ENCODE assay signal across 8 mouse cellular contexts in the genomic region with DNA sequence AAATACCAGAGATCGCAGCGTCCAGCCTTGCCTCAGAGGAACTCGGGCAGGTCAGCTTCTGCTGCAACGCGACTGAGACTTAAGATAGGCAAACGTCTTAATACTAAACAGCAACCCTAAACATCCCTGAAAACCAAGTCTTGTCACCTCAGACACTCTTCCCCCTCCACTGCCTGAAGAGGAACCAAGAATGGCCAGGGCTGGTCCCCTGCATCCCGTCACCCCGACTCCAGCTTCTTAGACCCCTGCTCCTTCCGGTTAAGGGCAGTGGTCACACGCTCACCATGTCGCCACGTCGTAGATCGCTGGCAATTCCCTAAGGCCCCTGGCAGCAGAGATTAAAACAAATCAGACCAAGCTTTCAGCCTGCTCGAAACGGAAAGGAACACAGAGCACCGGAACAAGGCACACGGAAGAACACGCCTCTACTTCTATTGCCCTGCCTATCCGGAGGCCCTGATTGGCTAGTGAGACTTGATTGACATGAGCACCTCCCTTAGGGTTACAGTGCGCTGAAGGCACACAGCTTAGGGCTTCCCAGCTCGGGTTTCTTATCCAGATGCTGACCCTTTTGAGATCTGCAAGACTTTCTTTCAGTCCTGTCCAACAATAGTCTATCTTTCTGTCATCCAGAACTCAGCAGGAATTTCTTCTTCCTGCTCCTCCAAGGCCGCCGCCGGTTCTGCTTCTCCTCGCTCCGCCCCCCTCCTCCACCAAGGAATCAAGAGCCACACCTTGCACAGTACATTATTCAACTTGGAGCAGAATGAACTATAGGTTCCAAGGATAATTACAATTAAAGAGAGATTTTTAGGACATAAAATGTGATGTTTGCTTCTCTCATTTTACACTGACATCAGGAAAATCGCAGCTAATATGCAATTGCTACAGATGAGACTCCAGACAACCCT. TPM values are rescaled to one million over a fixed set of nuclear protein-coding genes. Genes with fewer than 3 reads are reported as not detected.
DNase-seq lines count a peak whose midpoint lies in the region; ATAC-seq and TF ChIP-seq lines count a peak whose summit lies in the region.
"Not testable (repeated sequence)": the region's sequence is repeated elsewhere in the genome, so short reads cannot be mapped to it uniquely, and the experiment has no call there.

A gene (minus strand): TSS at position 409 of the 911 bp plus-strand sequence.

- peak within 1 kb of the TSS; percentile 58 to 68 (median 62) for H3K4me3 ChIP-seq in CH12.LX (replicated peaks in 1 of 3; ENCODE audit: low read depth in 2 of 3, low read length in 2 of 3, poor library complexity in 1 of 3)
- H3K4me3 ChIP-seq in forebrain, embryonic 11.5 days (ENCODE audit: low read depth, low read length), result peak within 1 kb of the TSS; percentile 51
- peak within 1 kb of the TSS; percentile 76 for H3K4me3 ChIP-seq in heart, embryonic 16.5 days (ENCODE audit: low read length)
- peak within 1 kb of the TSS; percentile 68 for H3K4me3 ChIP-seq in liver, embryonic 15.5 days (replicated peaks)
- H3K4me3 ChIP-seq in neural tube, embryonic 12.5 days, result peak within 1 kb of the TSS; percentile 60

- in situ Hi-C loops in CH12.LX (cut with MboI; ENCODE audit: low pct_ligation_motif_present, low pct_unique_long_range_greater_than_20kb, low sequenced_read_pairs), result not testable (repeated sequence)

- not testable (repeated sequence) for TF ChIP-seq EP300 in CH12.LX (IDR thresholded peaks at IDR 0.05; ENCODE audit: low read length)

- H3K27ac ChIP-seq in CH12.LX (ENCODE audit: insufficient read depth, low read depth), result peak within 1 kb of the TSS; percentile 24; the same call in 1 of the 2 replicates
- H3K27ac ChIP-seq in forebrain, embryonic 11.5 days (ENCODE audit: low read depth, low read length); neural tube, embryonic 12.5 days: not testable (repeated sequence)
- H3K27ac ChIP-seq in heart, embryonic 16.5 days (ENCODE audit: low read length), result peak within 1 kb of the TSS; percentile 81
- 0 out of 2 replicates have a peak within 1 kb of the TSS, but pooled peaks have one; percentile 45 for H3K27ac ChIP-seq in liver, embryonic 15.5 days (replicated peaks)

- peak within 1 kb of the TSS; percentile 66 for H3K4me2 ChIP-seq in CH12.LX (ENCODE audit: insufficient read depth, low read depth, poor library complexity, severe bottlenecking)
- peak within 1 kb of the TSS; percentile 32; the same call in 1 of the 2 replicates for H3K4me2 ChIP-seq in forebrain, embryonic 11.5 days (ENCODE audit: low read depth, low read length, severe bottlenecking)
- peak within 1 kb of the TSS; percentile 59 for H3K4me2 ChIP-seq in heart, embryonic 16.5 days (ENCODE audit: low read depth, low read length)
- H3K4me2 ChIP-seq in liver, embryonic 15.5 days, result peak within 1 kb of the TSS; percentile 62
- peak within 1 kb of the TSS; percentile 47 for H3K4me2 ChIP-seq in neural tube, embryonic 12.5 days (replicated peaks)

- H3K27me3 ChIP-seq in CH12.LX (replicated peaks); forebrain, embryonic 11.5 days (ENCODE audit: control insufficient read depth, insufficient read depth, low read length); heart, embryonic 16.5 days (ENCODE audit: control insufficient read depth, insufficient read depth, low read length); liver, embryonic 15.5 days; neural tube, embryonic 12.5 days (replicated peaks): not testable (repeated sequence)

- DNase-seq in CH12.LX (ENCODE audit: extremely low read depth), result peak; percentile 93
- DNase-seq in c-Kit-positive CD71-positive TER-119-negative erythroid progenitor cells, embryonic 14.5 days (ENCODE audit: low read depth), result peak; percentile 86
- peak; percentile 85 for DNase-seq in forebrain, embryonic 11.5 days (ENCODE audit: low spot score)
- peak; percentile 93 to 94 for DNase-seq in kidney, postnatal 36 days
- peak; percentile 92 for DNase-seq in telencephalon, adult 2 months (ENCODE audit: low read depth, low spot score)

- not testable (repeated sequence) for H3K79me2 ChIP-seq in CH12.LX (replicated peaks; ENCODE audit: control insufficient read depth, extremely low read depth, insufficient read depth, poor library complexity, severe bottlenecking)

- peak; percentile 67 for TF ChIP-seq POLR2A in CH12.LX (IDR thresholded peaks at IDR 0.05; ENCODE audit: low read depth, low read length)

- TF ChIP-seq RAD21 in CH12.LX (IDR thresholded peaks at IDR 0.05; ENCODE audit: low read depth, low read length), result not testable (repeated sequence)

- not testable (repeated sequence) for H3K36me3 ChIP-seq in CH12.LX (replicated peaks in 1 of 2; ENCODE audit: control insufficient read depth in 1 of 2, insufficient read depth in 1 of 2, low read length in 1 of 2); forebrain, embryonic 11.5 days (ENCODE audit: control insufficient read depth, insufficient read depth, low read length); heart, embryonic 16.5 days (ENCODE audit: control insufficient read depth, insufficient read depth); liver, embryonic 15.5 days (replicated peaks); neural tube, embryonic 12.5 days

- H3K9ac ChIP-seq in CH12.LX (ENCODE audit: insufficient read depth, low read depth), result peak within 1 kb of the TSS; percentile 57
- H3K9ac ChIP-seq in forebrain, embryonic 11.5 days (ENCODE audit: low read length), result peak within 1 kb of the TSS; percentile 69
- peak within 1 kb of the TSS; percentile 83 for H3K9ac ChIP-seq in heart, embryonic 16.5 days (ENCODE audit: low read length)
- peak within 1 kb of the TSS; percentile 69 for H3K9ac ChIP-seq in liver, embryonic 15.5 days
- peak within 1 kb of the TSS; percentile 70 for H3K9ac ChIP-seq in neural tube, embryonic 12.5 days

- ATAC-seq in forebrain, embryonic 11.5 days (replicated peaks; ENCODE audit: low FRiP score), result peak; percentile 100
- peak; percentile 99 for ATAC-seq in heart, embryonic 16.5 days (replicated peaks; ENCODE audit: extremely low read depth, insufficient read depth, low FRiP score)
- peak; percentile 99 for ATAC-seq in liver, embryonic 15.5 days (ENCODE audit: insufficient read depth)
- peak; percentile 100 for ATAC-seq in neural tube, embryonic 12.5 days (ENCODE audit: low FRiP score, low read depth)

- TF ChIP-seq CTCF in CH12.LX (conservative IDR thresholded peaks at IDR 0.05 in 1 of 2, IDR thresholded peaks at IDR 0.05 in 1 of 2; ENCODE audit: low read depth in 2 of 2, low read length in 2 of 2), result not testable (repeated sequence)

- dilution Hi-C loops in CH12.LX (cut with MboI; ENCODE audit: extremely low pct_ligation_motif_present, extremely low pct_unique_long_range_greater_than_20kb, low sequenced_read_pairs), result not testable (repeated sequence)

- WGBS in forebrain, embryonic 11.5 days, result 2% methylated on average over 28 of the region's 28 CpGs
- WGBS in heart, embryonic 16.5 days, result 1% methylated on average over 28 of the region's 28 CpGs
- 1% methylated on average over 28 of the region's 28 CpGs for WGBS in liver, embryonic 15.5 days (ENCODE audit: insufficient replicate concordance)
- WGBS in neural tube, embryonic 12.5 days, result 2% methylated on average over 28 of the region's 28 CpGs

- not testable (repeated sequence) for H3K9me3 ChIP-seq in CH12.LX (replicated peaks; ENCODE audit: low read length); forebrain, embryonic 11.5 days (ENCODE audit: control insufficient read depth, low read length); heart, embryonic 16.5 days (replicated peaks; ENCODE audit: control insufficient read depth, low read length); liver, embryonic 15.5 days (replicated peaks); neural tube, embryonic 12.5 days

- H3K4me1 ChIP-seq in CH12.LX (ENCODE audit: control insufficient read depth in 1 of 2, insufficient read depth in 2 of 2); forebrain, embryonic 11.5 days (replicated peaks; ENCODE audit: control insufficient read depth, insufficient read depth, low read length); heart, embryonic 16.5 days (ENCODE audit: control insufficient read depth, insufficient read depth, low read length); liver, embryonic 15.5 days (replicated peaks); neural tube, embryonic 12.5 days: not testable (repeated sequence)

TF ChIP-seq in CH12.LX, 34 proteins besides CTCF, POLR2A, EP300 and RAD21 (continues in another document):
- peak; percentile 93 for TF ChIP-seq CHD2 (IDR thresholded peaks at IDR 0.05; ENCODE audit: low read length)
- peak; percentile 27; the same call in 1 of the 2 replicates for TF ChIP-seq MXI1 (IDR thresholded peaks at IDR 0.05; ENCODE audit: low read depth, low read length)
- TF ChIP-seq TBP (conservative IDR thresholded peaks at IDR 0.05; ENCODE audit: low read depth, low read length), result peak; percentile 50
- TF ChIP-seq ELF1 (IDR thresholded peaks at IDR 0.05; ENCODE audit: low read depth, low read length), result peak; percentile 82
- peak; percentile 80 for TF ChIP-seq HCFC1 (IDR thresholded peaks at IDR 0.05; ENCODE audit: low read depth, low read length)
- 0 out of 2 replicates have a peak, but pooled peaks have one; percentile 41 for TF ChIP-seq MYC (IDR thresholded peaks at IDR 0.05; ENCODE audit: low read depth, low read length)
- TF ChIP-seq TCF12 (IDR thresholded peaks at IDR 0.05; ENCODE audit: low read depth, low read length), result peak; percentile 60
- 0 out of 2 replicates have a peak, but pooled peaks have one; percentile 34 for TF ChIP-seq ZMIZ1 (IDR thresholded peaks at IDR 0.05; ENCODE audit: low read depth, low read length)
- TF ChIP-seq SIN3A (IDR thresholded peaks at IDR 0.05; ENCODE audit: low read length), result peak; percentile 34; the same call in 1 of the 2 replicates
- 0 out of 2 replicates have a peak, but pooled peaks have one; percentile 41 for TF ChIP-seq IRF4 (IDR thresholded peaks at IDR 0.05; ENCODE audit: low read depth, low read length)
- peak; percentile 63 for TF ChIP-seq NELFE (IDR thresholded peaks at IDR 0.05; ENCODE audit: low read depth, low read length)

RNA-seq across cellular contexts. Expression of the gene that starts here (rescaled TPM):
- total RNA-seq in CH12.LX (2012; rRNA removed) (4.2 and 4.8 TPM in 2 replicates), CH12.LX (2014; rRNA removed) (8.3 and 11.2 TPM in 2 replicates)
- 5.6 and 6.6 TPM in 2 replicates for polyA plus RNA-seq in CH12.LX (2012; ENCODE audit: insufficient read length, low read depth)
- 11.7 and 13.4 TPM in 2 replicates for polyA plus RNA-seq in forebrain, embryonic 11.5 days (2014; fragmentation: Nextera tagmentation; extraction: Ambion mirVana)
- 9.1 and 9.6 TPM in 2 replicates for polyA plus RNA-seq in heart, embryonic 16.5 days (2015; fragmentation: Nextera tagmentation; extraction: Ambion mirVana)
- 2.0 and 2.6 TPM in 2 replicates for polyA plus RNA-seq in liver, embryonic 15.5 days (2015; fragmentation: Nextera tagmentation; extraction: Ambion mirVana)
- 14.4 and 16.0 TPM in 2 replicates for polyA plus RNA-seq in neural tube, embryonic 12.5 days (2016; fragmentation: Nextera tagmentation; extraction: Ambion mirVana)
